Mouse (Mus musculus): ENCODE results near the gene Adck2.

Adck2 gene

DNA sequence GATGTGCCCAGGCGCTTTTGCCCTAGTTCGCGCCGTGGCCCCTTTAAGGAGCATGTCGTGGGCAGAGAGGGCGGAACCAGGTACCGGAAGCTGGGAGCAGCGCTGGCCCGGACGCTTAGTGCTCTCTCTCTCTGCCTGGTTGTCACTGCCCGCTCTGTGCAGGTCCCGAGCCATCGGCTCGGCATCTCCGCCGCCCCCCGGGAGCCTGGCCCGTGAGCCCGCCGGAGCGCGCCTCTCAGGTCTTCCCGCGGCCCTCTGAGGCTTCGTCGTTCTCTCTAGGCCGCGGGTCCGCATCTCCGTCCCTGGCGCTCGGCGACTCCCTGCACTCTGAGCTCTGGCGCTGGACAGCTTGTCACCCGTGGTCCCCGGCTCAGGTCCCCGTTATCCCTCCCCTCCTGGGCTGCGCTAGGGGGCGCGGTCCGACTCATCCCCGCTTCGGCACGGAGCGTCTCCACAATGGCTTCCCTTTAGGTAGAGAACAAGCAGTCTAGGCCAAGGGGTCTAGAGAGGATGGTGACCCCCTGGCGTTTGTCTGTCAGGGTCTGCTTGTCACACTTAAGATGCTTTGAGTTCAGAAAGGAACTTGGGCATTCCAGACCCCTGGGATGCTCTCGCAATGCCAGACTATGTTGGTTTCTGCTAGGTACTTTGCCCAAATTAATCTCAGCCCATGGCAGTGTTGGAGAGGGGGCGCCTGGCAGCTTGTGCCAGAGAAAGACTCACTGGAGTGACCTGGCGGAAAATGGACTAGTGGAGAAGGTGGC, at the start of gene Adck2:
Adck2 (plus strand) TSS at position 83 of the 764 bp plus-strand sequence.
- in situ Hi-C loops (cut with MboI, MseI), result no loop called here

DNA sequence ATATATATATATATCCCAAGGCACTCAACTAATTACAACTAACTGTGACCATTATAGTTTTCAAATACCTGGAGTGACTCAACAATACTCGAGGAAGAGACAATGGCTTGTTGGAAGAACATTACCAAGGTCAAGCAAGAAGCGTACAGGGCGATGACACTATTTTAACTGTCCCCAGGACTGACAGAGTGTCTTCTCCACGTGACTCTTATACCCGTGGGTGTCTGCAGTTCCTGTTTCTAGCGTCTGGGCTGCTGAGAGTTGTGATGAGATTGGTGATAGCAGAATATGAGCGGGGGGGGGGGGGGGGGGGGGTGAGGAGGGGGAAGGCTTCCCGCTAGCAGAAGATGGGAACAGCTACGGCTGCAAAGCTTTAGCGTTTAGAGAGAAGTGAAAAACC, 46.9 kb upstream of the Adck2 start:
- in situ Hi-C loops (cut with MboI, MseI), result no loop called here

DNA sequence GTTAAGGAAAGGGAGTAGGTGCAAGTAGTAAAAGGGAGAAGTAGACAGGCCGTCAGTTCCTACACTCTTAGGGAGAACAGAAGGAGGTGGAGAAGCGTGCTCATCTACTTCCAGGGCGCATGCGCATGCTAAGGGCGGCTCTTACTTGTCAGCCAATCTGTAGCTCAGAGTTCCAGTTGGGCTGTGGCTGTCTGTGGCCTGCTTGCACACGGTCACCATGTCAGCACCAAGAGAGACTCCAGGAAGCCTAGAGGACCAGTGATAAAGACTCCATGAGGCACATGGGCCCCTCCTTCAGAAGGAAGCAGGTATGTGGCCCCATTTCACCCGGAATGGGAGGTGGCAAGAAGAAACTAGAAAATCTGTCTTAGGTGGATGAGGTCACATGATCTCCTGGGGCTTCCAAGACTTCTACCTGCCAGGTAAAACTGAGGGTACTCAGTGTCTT, 46.3 kb upstream of the Adck2 start:
- in situ Hi-C loops (cut with MboI, MseI), result no loop called here

DNA sequence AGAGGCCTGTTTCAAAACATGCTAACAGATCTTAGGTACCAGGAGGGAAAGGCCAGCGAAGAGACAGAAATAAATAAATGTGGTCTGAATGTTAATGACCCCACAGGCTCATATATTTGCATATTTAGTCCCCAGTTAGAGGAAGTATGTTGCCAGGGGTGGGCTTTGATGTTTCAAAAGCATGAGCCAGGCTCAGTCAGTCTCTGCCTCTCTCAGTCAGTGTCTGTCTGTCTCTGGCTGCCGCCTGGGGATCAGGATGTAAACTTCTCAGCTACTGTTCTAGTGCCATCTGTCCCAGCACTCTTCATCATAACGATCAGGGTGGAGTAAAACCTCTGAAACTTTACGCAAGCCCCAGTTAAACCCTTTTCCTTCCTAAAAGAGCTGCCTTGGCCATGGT, 45.9 kb upstream of the Adck2 start:
- in situ Hi-C loops (cut with MboI, MseI), result no loop called here

DNA sequence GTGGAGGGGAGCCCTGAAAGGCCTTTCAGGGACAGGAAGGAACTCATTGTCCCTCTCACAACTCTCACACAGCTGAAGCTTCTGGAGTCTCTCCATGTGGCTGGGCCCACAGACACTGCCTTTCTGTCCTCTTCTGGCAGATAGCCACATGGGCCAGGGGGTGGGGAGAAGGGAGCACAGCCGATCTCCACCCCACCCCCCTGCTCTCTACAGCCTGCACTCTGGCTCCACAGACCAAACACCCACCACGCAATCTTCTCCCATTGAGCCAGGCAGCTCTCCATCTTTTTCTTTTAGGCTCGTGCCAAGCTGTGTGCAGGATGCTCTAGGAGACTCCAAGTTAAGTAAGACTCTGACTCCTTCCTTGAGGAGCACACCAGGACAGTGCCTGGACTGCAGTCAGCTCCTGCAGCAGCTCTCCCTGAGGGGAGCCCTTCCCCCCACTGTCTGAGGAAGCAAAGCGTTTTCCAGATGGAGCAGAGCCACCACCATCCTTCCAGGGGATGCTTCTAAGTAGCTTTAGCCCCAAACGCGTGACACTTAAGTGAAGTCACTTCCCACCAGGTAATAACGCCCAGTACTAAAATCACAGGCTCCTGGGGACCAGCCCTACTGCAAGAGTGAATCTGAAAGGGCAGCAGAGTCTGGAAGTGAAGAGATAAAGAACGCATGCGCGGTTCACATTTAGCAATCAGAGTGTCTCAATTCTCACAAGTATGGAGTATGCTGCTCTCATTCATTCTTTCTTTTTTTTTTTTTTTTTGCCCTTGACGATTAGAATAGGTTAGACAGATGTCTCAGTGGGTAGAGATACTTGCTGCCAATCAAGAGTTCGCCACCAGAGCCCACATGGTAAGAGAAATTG, 44.8 kb upstream of the Adck2 start:
- in situ Hi-C loops (cut with MboI, MseI), result no loop called here

DNA sequence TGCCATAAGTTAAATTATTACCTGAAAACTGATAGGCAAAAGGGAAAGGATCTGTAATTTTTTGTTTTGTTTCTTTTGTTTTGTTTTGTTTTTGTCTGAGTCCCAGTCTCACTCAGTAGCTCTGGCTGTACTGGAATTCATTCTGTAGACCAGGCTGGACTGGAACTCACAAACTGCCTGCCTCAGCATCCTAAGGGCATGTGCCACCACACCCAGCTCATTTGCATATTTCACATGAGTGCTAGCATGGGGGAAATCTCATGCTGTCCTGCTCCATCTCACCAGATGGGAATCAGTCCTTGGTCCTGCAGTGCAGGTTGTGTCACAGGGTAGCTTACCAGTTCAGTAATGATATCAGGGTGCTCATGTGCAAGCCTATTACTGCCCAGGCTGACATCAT, 38.7 kb upstream of the Adck2 start:
- in situ Hi-C loops (cut with MboI, MseI), result no loop called here

DNA sequence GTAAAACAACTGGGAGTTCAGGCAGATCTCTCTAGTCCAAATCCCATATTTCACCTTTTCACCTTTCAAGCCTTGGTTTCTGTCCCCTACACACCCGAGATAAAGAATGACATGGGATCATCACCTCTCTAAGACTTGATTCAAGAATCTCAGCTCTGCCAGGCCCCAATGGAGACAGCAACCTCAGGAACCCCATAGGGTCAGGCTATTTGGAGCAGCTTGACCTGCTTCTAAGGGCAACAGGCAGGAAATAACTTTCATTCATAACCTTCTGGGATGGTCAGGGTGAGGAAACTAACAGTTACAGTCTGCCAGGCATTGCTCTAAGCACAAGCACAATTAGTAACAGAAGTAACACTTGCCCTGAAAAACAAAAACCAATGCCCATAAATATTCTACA, 37.1 kb upstream of the Adck2 start:
- in situ Hi-C loops (cut with MboI, MseI), result no loop called here

DNA sequence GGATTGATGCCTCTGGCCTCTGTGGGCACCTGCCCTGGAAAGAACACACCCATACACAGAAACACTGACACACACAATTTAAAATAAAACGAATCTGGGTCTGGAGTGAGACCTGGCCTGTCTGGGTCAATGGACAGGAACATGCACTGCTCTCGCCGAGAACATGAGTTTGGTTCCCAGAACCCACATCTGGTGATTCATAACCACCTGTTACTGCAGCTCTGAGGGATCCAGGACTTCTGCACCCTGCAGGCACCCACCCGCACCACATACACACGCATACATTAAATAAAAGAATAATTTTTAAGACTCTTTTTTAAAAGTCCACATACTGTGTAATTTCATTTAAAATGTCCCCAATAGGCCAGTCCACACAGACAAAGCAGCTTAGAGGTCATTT, 36.4 kb upstream of the Adck2 start:
- in situ Hi-C loops (cut with MboI, MseI), result no loop called here

DNA sequence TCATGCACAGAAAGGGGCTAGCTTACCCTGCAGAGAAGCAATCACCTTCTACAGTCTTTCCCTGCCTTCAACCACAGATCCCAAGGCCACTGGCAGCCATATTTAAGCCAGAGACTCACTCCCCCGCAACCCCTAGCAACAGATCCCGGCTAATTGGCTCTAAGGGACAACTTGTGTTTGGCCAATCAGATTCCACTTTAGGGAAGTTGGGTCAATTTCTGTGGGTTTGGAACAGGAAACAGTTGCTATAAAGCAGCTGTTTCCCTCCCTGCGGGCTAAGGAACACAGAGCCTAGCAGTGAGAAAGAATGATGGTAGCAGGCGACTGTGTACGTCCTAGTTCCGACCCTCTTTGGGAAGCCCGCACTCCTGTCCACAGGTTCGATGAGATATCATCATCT, 35.4 kb upstream of the Adck2 start:
- in situ Hi-C loops (cut with MboI, MseI), result no loop called here

DNA sequence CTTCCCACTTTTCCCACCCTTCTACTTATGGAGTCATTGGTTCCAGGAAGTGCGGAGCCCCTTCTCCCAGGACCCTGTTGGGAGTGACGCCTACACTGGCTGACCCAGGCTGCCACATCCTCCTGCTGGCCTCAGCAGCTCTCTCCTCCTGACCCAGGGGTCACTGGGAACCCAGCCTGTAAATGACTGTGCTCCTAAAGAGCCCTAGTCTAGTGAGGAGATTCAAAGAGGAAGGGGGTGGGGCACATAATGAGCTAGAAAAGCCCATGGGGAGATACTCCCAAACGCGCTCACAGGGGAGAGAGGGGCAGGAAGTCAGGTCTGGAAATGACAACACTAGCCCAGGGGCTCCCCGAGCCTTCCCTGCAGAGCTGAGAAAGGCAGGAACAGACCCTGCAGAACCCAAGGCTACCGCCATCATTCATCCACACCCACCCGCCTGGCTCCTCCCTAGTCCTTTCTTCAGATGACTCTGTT, 34.0 kb upstream of the Adck2 start:
- in situ Hi-C loops (cut with MboI, MseI), result loop anchor here in 1 of 2 experiments (10.0 kb wide), 1 partner anchor 1345 kb away; the partner anchor contains the start of gene Moxd2

DNA sequence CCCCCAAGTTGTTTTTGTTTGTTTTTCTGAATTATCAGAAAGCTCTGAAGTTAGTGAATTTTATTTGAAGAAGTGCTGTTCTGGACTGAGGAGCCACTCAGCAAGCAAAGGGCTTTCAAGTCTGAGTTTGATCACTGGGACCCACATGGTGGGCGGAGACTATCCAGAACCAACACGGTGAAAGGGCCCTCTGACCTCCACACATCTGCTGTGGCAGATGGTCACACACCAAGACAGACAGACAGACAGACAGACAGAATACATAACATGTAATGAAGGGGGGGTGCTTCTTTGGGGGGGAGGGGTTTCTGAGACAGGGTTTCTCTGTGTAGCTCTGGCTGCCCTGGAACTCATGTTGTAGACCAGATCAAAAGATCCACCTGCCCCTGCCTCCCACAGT, 33.1 kb upstream of the Adck2 start:
- in situ Hi-C loops (cut with MboI, MseI), result loop anchor here in 1 of 2 experiments (10.0 kb wide), 1 partner anchor 1344 kb away; the partner anchor contains the start of gene Moxd2

DNA sequence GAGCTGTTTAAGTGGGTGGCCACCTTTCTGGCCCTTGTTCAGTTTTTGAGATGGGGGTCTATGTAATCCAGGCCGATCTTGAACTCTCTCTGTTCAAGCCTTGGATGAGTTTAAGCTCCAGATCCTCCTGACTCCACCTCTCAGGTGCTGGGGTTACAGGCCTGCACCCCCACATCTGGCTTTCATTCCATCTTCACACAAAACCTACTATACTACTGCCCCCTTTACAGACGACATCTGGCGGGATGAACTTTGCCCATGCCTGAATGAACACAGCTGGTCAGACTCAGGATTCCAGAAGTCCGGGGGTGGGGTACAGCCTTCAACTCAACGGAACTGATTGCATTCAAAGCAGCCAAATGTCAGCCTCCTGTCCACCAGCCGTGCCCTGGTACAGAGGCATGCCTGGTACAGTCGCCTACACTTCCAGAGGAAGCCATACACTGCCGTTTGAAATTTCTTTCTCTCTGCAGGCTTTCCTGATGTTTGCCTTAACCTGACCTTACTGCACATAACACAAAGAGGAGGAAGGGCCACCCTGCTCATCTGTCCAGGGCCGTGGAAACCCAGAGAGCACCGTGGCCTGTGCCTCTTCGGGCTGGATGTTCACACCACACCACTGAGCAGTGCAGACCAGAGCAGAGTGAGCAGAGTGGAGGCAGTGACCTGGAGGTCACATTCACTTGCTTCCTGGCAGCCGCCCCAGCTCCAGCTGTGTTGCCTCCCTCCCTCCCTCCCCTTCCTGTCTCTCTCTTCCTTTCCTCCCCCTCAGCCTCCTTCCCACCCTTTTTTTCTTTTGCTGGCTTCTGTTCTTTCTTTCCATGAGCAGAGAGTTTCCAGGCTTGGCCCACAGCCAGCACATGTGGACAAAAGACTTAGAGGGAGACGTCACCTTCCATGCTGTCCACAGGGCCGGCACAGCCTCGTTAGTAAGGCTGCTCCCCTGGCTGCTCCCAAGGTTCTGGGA, 30.8 kb upstream of the Adck2 start:
- in situ Hi-C loops (cut with MboI, MseI), result loop anchor here in 1 of 2 experiments (10.0 kb wide), 1 partner anchor 1342 kb away; the partner anchor contains the start of gene Moxd2

DNA sequence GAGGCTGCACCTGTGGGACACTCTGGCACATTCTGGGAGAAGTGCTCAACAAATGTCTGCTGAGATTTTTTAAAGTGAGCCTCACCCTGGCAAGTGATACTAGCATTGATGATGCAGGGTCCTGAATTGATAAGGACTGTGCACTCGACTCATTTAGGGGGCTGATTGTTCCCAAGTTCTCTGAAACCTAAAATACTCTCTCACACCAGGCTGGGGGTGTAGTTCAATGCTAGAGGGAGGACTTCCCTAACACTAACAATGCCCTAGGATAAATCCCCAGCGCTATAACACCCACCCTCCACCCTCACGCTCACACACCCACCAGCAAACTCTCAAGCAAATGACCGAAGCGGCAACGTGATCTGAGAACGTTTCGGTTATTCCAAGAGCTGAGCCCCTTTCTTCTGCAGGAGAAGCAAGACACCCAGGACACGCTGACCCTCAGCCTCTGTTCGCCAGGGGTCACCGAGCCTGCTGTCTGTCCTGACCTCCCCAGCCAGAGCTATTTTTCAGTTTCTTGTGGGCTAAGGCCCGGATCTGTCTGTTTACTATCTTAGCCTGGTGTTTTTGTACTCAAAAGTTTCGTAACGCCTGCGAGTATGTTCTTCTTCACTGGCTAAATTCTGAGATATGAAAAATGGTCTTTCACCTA, 29.8 kb upstream of the Adck2 start:
- in situ Hi-C loops (cut with MboI, MseI), result loop anchor here in 1 of 2 experiments (10.0 kb wide), 1 partner anchor 1341 kb away; the partner anchor contains the start of gene Moxd2

DNA sequence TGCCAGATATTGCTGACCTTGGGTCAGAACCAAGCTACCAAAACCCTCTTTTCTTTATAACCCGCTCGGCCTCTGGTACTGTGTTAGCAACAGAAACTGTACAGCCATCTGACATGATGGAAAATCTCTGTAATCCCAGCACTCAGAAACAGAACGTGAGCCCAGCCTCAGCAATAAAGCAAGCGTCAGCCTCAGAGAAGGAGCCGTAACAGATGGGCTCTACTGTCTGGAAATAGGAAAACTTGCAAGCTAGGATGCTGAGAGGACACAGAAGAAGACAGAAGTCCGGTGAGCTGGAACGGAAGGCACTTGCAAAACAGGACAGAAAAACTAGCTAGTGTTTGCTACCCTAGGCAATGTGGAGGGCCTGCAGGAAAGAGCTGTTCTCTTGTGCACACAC, 28.2 kb upstream of the Adck2 start:
- in situ Hi-C loops (cut with MboI, MseI), result loop anchor here in 1 of 2 experiments (10.0 kb wide), 1 partner anchor 1339 kb away; the partner anchor contains the start of gene Moxd2

DNA sequence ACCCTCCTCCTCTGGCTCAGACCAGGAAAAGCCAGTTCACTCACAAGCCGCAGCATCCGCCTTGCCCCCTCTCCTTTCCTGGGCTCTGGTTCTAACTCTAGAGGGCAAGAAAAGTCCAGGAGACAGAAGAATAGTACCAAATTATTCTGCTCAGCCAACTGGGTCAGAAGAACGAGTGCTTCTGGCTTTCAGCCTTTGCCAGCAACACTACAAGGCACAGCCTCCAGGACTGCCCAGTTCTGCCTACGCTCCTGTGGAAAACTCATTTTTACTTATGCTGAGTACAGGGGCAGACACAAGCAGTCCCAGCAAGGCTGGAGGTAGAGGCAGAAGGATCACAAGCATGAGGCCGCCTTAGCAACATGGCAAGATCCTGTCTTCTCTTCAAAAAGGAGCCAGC, 25.6 kb upstream of the Adck2 start:
- in situ Hi-C loops (cut with MboI, MseI), result loop anchor here in 1 of 2 experiments (10.0 kb wide), 1 partner anchor 1337 kb away; the partner anchor contains the start of gene Moxd2

DNA sequence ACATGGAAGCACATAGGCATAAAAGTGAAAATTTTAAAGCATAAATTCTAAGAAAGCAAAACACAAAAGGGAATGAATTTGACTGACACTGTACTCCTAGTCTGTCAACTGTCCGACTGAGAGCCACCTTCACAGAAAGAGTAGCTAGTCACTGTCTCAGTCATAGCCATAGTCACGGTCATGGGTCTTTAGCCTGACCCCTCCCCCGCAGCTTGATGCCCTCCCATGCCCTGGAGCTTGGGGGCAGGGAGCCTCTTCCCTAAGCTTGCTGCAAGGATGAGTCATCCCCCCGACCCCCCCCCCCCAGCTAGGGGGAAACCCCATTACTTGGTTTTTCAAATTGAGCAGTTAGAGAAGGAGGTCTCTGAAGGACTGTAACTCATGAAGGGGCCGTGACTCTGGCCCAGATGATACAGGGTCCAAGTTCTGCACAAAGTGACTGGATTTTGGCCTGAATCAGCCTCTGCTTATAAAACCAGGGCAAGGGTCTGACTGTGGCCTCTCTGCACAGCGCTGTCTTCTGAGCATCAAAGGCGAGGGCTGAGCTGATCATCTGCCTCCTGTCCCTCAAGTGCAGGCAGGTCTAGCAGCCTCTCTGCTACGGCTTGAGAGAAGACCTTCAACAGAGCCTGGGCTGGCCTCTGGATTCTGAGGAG, 21.6 kb upstream of the Adck2 start:
- in situ Hi-C loops (cut with MboI, MseI), result no loop called here

DNA sequence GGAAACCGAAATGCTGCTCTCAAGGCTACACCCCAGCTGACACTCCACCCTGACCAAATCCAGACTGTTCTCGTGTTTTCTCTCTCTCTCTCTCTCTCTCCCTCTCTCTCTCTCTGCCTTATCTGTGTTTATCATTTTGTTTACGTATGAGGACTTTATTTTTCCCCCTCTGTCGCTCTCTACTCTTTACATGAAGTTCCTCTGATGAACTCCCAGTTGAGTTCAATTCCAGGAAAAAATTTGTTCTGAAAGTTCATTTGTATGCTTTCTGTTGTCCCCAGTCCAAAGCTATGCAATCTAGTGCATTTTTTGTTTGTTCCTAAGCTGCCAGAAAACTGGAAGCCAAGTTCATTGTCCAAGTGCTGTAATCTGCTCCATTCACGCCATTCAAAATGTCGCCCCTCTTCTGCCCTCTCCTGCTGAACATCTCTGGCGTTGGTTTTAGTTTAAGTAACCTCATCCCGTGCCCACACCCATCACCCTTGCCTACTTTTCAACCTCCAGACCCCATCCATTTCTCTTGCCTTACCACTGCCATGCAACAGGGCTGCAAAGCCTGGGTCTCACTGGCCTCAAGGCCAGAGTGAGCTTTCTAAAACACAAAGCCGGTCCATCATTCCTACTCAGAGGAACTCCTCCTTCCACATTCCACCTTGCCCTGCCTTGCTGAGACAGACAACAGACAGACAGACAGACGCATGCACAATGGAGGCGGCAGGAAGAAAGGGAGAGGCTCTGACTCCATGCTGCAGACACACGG, 18.6 kb upstream of the Adck2 start:
- in situ Hi-C loops (cut with MboI, MseI), result no loop called here

DNA sequence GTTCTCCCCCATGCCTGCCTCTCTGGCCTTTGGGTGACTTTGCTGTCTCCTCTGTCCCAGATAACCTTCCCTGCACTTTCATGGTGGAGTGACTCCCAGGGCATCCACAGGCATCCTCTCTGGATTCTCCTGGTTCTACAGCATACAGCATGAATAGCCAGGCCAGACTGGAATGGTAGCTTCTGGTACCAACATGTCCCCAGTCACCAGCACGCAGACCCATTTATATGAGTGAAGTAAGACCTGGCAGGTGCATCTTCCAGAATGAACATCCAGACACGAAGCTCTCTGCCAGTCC, 18.1 kb upstream of the Adck2 start:
- in situ Hi-C loops (cut with MboI, MseI), result no loop called here
